Mouse (Mus musculus) midbrain, embryonic 13.5 days (tissue): ENCODE results near the gene Tm4sf19. TPM values are rescaled to one million over a fixed set of nuclear protein-coding genes. Genes with fewer than 3 reads are reported as not detected.
"Not testable (repeated sequence)": the region's sequence is repeated elsewhere in the genome, so short reads cannot be mapped to it uniquely, and the experiment has no call there.

Experiments
- ATAC-seq: fragments of 200-750 bp; cut with Nextera tagmentation; 2 replicates; pipeline ENCODE4 v1.8.0; 2017; ENCODE audit warnings: mild to moderate bottlenecking, moderate TSS enrichment, moderate library complexity
- H3K27ac ChIP-seq: fragments of 300-500 bp; sonication (generic); 2 replicates; pipeline ENCODE4 v1.5.1; 2015; ENCODE audit warnings: inconsistent platforms, mild to moderate bottlenecking, moderate library complexity
- H3K27me3 ChIP-seq: fragments of 300-500 bp; sonication (generic); 2 replicates; pipeline ENCODE4 v1.6.1; 2015; ENCODE audit warnings: mild to moderate bottlenecking, inconsistent platforms
- H3K36me3 ChIP-seq: fragments of 300-500 bp; sonication (generic); 2 replicates; pipeline ENCODE4 v1.6.1; 2015; ENCODE audit warnings: mild to moderate bottlenecking, inconsistent platforms
- H3K4me1 ChIP-seq: fragments of 300-500 bp; sonication (generic); replicated peaks from 2 replicates; pipeline ENCODE4 v1.6.1; 2015; ENCODE audit warnings: inconsistent platforms
- H3K4me2 ChIP-seq: fragments of 300-500 bp; sonication (generic); replicated peaks from 2 replicates; pipeline ENCODE4 v1.6.1; 2015; ENCODE audit warnings: moderate library complexity, mild to moderate bottlenecking, inconsistent platforms
- H3K4me3 ChIP-seq: fragments of 300-500 bp; sonication (generic); replicated peaks from 2 replicates; pipeline ENCODE4 v1.5.1; 2015; ENCODE audit warnings: mild to moderate bottlenecking, inconsistent platforms
- H3K9ac ChIP-seq: fragments of 300-500 bp; sonication (generic); replicated peaks from 2 replicates; pipeline ENCODE4 v1.6.1; 2015; ENCODE audit warnings: mild to moderate bottlenecking, inconsistent platforms
- H3K9me3 ChIP-seq: fragments of 300-500 bp; sonication (generic); 2 replicates; pipeline ENCODE4 v1.6.1; 2016; ENCODE audit warnings: mild to moderate bottlenecking, inconsistent platforms
- WGBS: fragments of 180-500 bp; shearing (Covaris S2); methylation state at CpG from one replicate; pipeline ENCODE4 v1.1.7; 2015; 5-methylcytosine and 5-hydroxymethylcytosine counted together
- polyA plus RNA-seq: library from polyadenylated mRNA; unstranded; fragments of >200 nt; fragmentation: Nextera tagmentation; extraction: Ambion mirVana; gene quantifications from 2 replicates; pipeline ENCODE4 v1.2.1, GENCODE M21; 2015

Gene Tm4sf19
- polyA plus RNA-seq, 1 experiment from 2014 or later, result not detected

DNA sequence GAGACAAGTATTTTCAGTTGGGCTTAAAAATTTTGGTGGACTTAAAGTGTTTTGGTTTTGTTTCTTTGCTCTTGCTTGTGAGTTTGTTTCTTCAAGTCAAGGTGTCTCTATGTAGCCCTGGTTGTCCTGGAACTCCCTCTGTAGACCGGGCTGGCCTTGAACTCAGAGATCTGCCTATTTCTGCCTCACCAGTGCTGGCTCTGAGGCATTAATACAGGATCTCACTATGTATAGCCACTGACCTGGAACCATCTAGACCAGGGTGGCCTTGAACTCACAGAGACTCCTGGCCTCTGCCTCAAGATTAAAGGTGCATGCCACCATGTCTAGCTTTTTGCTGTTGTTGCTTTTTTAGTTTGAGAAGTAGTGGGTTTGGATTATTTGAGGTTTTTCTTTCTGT, 31.6 kb downstream of the Tm4sf19 start:
- Histone ChIP-seq H3K27ac (no peak overlapping the region), H3K9ac (no peak overlapping the region), H3K36me3 (no peaks in the 10 kb centered on the region), H3K4me1 (peaks cover 22% of the 10 kb centered on the region), H3K27me3 (no peaks in the 10 kb centered on the region), H3K9me3 (no peaks in the 10 kb centered on the region), H3K4me3 (peak overlapping the region; percentile 86), H3K4me2 (peak overlapping the region; percentile 92)
- ATAC-seq, result no peak
- 70% methylated on average over 1 of the region's 1 CpGs for WGBS

DNA sequence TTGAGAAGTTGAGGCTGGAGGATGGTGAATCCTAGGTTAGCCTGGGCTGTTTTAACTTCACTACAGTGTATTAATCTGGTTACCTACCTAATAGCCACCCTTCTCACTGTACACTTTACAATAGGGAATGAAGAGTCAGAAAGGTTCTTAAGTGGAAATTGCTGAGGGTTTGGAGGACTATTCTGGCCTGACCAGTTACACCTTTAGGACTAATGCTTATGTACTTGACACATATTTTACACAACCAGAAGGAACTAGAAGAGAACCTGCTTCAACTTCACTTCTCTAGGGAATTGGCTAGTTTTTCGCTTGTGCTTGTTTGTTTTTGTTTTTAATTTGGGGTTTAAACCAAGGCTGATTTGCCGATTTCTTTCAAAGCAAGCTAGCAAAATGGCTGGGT, 32.8 kb downstream of the Tm4sf19 start:
- H3K9me3 ChIP-seq, result no peaks in the 10 kb centered on the region
- no peak overlapping the region for H3K27ac ChIP-seq
- WGBS, result 85% methylated on average over 2 of the region's 2 CpGs
- H3K9ac ChIP-seq, result no peak overlapping the region
- no peaks in the 10 kb centered on the region for H3K27me3 ChIP-seq
- peaks cover 22% of the 10 kb centered on the region for H3K4me1 ChIP-seq
- ATAC-seq, result no peak
- H3K36me3 ChIP-seq, result no peaks in the 10 kb centered on the region
- H3K4me2 ChIP-seq, result no peak overlapping the region
- H3K4me3 ChIP-seq, result no peak overlapping the region

DNA sequence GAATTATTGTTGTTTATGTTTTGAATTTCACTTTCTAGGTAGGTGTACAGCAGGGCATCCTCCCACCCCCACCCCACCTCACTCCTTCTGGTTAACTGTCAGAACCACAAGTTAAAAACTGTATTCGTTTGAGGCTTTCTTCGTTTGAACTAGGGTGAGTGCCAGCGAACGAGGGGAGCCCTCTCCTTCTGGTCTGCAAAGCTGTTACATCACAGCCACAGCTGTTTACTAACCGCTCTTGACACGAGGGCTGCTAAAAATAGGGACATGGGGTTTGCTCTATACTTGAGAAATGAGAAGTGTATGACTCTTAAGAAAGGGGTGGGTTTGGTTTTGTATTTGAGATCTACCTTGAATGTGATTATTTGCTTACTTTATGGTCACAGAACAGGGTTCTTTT, 33.8 kb downstream of the Tm4sf19 start:
- Histone ChIP-seq H3K4me3 (no peak overlapping the region), H3K9me3 (no peaks in the 10 kb centered on the region), H3K27ac (no peak overlapping the region), H3K36me3 (no peaks in the 10 kb centered on the region), H3K9ac (no peak overlapping the region), H3K27me3 (no peaks in the 10 kb centered on the region), H3K4me2 (no peak overlapping the region), H3K4me1 (peaks cover 22% of the 10 kb centered on the region)
- WGBS, result 72% methylated on average over 6 of the region's 6 CpGs
- no peak for ATAC-seq

DNA sequence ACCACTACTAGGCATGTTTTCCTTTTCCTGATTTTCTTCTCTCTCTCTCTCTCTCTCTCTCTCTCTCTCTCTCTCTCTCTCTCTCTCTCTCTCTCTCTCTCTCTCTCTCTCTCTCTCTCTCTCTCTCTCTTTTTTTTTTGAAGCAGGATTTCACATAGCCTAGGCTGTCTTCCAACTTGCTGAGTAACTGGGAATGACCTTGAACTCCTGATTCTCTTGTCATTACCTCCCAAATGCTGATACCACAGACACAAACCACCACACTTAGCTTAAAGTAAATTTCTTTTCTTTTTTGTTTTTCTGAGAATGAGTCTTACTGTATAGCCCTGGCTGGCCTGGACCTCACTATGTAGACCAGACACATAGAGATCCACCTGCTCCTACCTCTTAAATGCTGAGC, 34.4 kb downstream of the Tm4sf19 start:
- H3K9me3 ChIP-seq, result no peaks in the 10 kb centered on the region
- H3K4me3 ChIP-seq, result no peak overlapping the region
- no peak for ATAC-seq
- no peaks in the 10 kb centered on the region for H3K27me3 ChIP-seq
- no peak overlapping the region for H3K4me2 ChIP-seq
- H3K9ac ChIP-seq, result no peak overlapping the region
- H3K36me3 ChIP-seq, result no peaks in the 10 kb centered on the region
- peaks cover 18% of the 10 kb centered on the region for H3K4me1 ChIP-seq
- no peak overlapping the region for H3K27ac ChIP-seq

DNA sequence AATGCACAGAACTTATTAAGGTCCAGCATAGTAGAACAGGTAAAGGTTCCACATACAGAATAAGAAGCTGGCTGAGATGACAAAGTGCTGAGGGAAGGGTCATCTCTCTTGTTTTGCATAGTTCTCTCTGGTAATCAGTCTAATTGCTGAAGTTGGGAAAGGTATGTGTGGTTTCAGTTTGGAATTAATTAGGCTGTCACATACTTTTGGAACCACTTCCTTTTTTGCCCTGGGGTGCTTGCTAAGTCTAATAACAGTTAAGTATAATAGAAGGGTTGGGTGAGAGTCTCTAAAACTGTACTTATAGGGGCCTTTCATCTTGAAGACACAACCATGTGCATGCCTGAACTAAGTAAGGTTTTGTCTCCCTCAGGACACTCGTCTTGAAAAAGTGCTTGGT, 36.4 kb downstream of the Tm4sf19 start:
- Histone ChIP-seq H3K9me3 (no peaks in the 10 kb centered on the region), H3K27me3 (no peaks in the 10 kb centered on the region), H3K27ac (no peak overlapping the region), H3K9ac (no peak overlapping the region), H3K4me1 (peaks cover 10% of the 10 kb centered on the region), H3K36me3 (no peaks in the 10 kb centered on the region; the same call in 1 of the 2 replicates), H3K4me3 (no peak overlapping the region), H3K4me2 (no peak overlapping the region)
- no peak for ATAC-seq
- WGBS, result 89% methylated on average over 1 of the region's 1 CpGs

DNA sequence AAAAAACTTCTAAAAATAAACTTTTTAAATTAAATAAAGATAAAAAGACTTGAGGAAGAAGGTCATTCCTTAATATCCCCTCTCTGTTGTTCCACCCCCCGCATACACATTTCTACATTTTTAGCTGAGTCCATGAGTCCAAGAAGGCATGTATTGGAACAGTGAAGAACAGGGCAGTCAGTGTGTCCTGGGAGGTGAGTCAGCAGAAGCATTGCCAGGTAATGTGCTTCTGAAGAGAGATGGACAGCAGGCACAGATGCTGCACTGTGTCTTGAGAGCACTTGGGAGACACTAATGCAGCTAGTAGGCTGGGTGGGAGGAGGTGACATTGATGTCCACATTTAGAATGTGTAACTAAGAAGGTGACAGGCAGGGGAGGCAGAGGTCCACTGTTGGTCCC, 37.0 kb downstream of the Tm4sf19 start:
- 100% methylated on average over 1 of the region's 1 CpGs for WGBS
- H3K9me3 ChIP-seq, result no peaks in the 10 kb centered on the region
- no peaks in the 10 kb centered on the region for H3K27me3 ChIP-seq
- ATAC-seq, result no peak
- H3K9ac ChIP-seq, result no peak overlapping the region
- H3K4me3 ChIP-seq, result no peak overlapping the region
- peaks cover 4% of the 10 kb centered on the region; the same call in 1 of the 2 replicates for H3K4me1 ChIP-seq
- H3K36me3 ChIP-seq, result no peaks in the 10 kb centered on the region; the same call in 1 of the 2 replicates
- no peak overlapping the region for H3K4me2 ChIP-seq
- H3K27ac ChIP-seq, result no peak overlapping the region

DNA sequence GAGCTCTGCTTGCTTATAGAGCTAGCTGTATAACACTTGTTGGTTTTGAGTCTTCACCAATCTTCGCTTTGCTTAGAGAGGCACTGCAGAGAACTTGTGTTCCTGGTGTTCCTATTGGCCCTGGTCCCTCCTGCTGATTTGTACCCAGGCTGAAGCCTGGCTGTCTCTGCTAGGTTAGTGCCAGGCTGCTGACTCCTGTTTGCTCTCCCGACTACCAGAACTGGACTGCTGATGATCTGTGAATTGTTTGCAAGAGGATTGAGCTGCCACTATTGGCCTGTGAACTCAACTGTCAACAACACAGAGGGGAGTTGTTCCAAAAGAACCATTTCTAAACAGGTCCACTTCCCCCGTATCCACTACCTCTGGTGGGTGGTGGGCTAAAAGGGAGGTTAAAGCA, 41.1 kb downstream of the Tm4sf19 start:
- 92% methylated on average over 3 of the region's 3 CpGs for WGBS
- Histone ChIP-seq H3K36me3 (no peaks in the 10 kb centered on the region; the same call in 1 of the 2 replicates), H3K4me1 (no peaks in the 10 kb centered on the region), H3K4me2 (no peak overlapping the region), H3K27me3 (no peaks in the 10 kb centered on the region), H3K9me3 (no peaks in the 10 kb centered on the region), H3K9ac (no peak overlapping the region), H3K4me3 (no peak overlapping the region), H3K27ac (no peak overlapping the region)
- ATAC-seq, result no peak

DNA sequence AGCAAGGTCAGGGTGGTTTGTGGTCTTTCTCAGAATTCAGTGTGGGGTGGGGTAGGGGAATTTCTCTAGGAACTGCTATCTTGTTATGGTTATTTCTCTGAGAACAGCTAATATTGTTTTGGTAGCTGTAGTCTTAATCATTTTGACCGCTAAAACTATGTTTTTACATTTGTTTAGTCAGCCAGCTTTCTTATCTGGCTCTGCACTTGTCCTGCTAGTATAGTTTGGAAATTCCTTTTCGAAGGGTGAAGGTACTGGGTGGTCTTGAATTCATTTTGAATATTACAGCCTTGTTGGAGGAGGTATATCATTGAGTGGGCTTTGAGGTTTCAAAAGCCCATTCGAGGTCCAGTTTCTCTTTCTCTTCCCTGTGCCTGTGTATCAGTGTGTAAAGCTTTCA, 44.3 kb downstream of the Tm4sf19 start:
- H3K9ac ChIP-seq, H3K27me3 ChIP-seq, H3K36me3 ChIP-seq, H3K9me3 ChIP-seq, H3K27ac ChIP-seq, H3K4me3 ChIP-seq, H3K4me2 ChIP-seq, ATAC-seq, H3K4me1 ChIP-seq: not testable (repeated sequence)
- 94% methylated on average over 3 of the region's 3 CpGs for WGBS

DNA sequence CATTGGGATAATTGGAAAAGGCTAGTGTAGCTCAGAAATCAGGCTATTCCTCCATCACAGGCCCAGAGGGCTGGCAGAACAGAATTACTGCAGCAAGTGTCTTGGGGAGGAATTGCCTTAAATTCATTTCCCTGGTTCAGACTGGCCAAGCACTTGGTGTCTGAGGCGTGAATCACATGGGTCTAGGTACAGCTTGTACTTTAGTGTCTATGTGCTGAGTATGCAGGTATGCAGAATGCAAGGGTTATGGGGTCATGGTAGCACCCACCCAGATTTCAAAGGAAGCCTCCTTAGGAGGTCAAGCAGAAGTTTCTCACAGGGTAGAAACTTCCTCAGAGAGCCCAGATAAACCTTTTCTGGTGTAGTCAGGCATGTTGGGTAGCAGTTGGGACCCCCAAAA, 45.3 kb downstream of the Tm4sf19 start:
- WGBS, result 97% methylated on average over 1 of the region's 1 CpGs
- no peak for ATAC-seq
- Histone ChIP-seq H3K9me3 (no peaks in the 10 kb centered on the region), H3K27ac (no peak overlapping the region), H3K4me3 (no peak overlapping the region), H3K4me2 (no peak overlapping the region), H3K9ac (no peak overlapping the region), H3K4me1 (no peaks in the 10 kb centered on the region), H3K36me3 (no peaks in the 10 kb centered on the region; the same call in 1 of the 2 replicates), H3K27me3 (no peaks in the 10 kb centered on the region)

DNA sequence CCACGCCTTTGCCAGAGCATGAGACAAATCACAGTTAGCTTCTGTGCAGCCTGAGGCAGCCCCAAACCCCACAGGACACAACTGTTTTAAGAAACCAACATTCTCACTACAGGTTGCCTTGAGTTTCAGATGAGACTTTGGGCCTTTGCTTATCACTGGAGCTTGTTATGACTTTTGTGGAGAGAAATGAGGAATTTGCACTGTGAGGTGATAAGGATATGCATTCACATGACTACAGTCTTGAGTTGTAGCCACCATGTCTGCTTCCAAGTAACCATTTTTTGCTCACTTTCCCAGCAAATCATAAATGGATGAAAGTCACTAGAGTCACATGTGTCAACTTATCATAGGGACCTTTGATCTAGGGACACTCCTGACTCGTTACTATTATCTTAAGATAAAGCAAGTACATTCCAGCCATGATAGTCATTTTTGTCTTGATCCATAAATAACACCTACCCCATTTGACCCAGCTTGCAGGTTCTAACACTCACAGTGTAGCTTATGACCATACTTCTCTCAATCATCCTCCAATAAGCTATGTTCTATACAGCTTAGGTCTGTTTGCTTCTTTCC, 46.3 kb downstream of the Tm4sf19 start:
- H3K9me3 ChIP-seq, result no peaks in the 10 kb centered on the region
- no peak overlapping the region for H3K9ac ChIP-seq
- 84% methylated on average over 2 of the region's 2 CpGs for WGBS
- H3K4me2 ChIP-seq, result no peak overlapping the region
- peaks cover 2% of the 10 kb centered on the region; the same call in 1 of the 2 replicates for H3K36me3 ChIP-seq
- H3K4me3 ChIP-seq, result no peak overlapping the region
- no peaks in the 10 kb centered on the region for H3K27me3 ChIP-seq
- H3K27ac ChIP-seq, result no peak overlapping the region
- no peak for ATAC-seq
- H3K4me1 ChIP-seq, result no peaks in the 10 kb centered on the region

DNA sequence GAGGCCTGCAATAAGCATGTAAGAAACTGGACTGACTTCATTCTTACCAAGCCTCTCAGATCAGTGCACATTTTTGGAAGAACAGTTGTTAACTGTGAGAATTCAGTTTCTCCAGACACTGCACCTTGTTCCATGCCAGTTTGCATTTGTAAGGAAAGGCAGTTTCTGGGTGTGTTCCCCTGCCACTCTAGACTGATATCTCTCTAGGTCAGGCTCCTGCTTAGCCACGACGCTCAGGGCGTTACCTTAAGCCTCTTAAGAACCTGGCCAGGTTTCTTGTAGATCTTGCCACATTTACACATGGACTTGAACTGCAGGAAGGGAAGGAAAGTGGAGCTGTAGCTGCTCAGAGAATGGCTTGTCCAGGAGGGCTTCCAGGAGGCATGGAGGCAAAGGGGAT, 49.4 kb downstream of the Tm4sf19 start:
- no peak overlapping the region for H3K27ac ChIP-seq
- no peaks in the 10 kb centered on the region for H3K27me3 ChIP-seq
- WGBS, result 84% methylated on average over 3 of the region's 3 CpGs
- no peaks in the 10 kb centered on the region for H3K4me1 ChIP-seq
- H3K4me3 ChIP-seq, result no peak overlapping the region
- H3K4me2 ChIP-seq, result no peak overlapping the region
- ATAC-seq, result no peak
- H3K9me3 ChIP-seq, result no peaks in the 10 kb centered on the region
- peaks cover 20% of the 10 kb centered on the region for H3K36me3 ChIP-seq
- H3K9ac ChIP-seq, result no peak overlapping the region

DNA sequence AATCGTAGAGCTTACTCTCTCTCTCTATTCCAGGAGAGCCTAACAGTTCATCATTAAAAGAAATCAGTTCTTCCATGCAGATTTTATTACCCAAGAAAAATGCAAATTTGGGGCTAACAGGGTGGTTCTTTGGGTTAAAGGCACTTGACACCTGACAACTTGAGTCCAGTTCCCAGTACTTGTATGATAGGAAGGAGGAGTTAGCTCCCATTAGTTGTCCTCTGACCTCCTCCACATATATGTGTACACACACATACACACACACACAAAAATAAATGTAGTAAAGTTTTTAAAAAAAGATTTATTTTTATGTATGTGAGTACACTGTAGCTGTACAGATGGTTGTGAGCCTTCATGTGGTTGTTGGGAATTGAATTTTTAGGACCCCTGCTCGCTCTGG, 49.8 kb downstream of the Tm4sf19 start:
- Histone ChIP-seq H3K27me3 (no peaks in the 10 kb centered on the region), H3K4me3 (no peak overlapping the region), H3K36me3 (peaks cover 24% of the 10 kb centered on the region), H3K4me2 (no peak overlapping the region), H3K9me3 (no peaks in the 10 kb centered on the region), H3K4me1 (no peaks in the 10 kb centered on the region), H3K9ac (no peak overlapping the region), H3K27ac (no peak overlapping the region)
- WGBS, result 95% methylated on average over 2 of the region's 2 CpGs
- no peak for ATAC-seq

DNA sequence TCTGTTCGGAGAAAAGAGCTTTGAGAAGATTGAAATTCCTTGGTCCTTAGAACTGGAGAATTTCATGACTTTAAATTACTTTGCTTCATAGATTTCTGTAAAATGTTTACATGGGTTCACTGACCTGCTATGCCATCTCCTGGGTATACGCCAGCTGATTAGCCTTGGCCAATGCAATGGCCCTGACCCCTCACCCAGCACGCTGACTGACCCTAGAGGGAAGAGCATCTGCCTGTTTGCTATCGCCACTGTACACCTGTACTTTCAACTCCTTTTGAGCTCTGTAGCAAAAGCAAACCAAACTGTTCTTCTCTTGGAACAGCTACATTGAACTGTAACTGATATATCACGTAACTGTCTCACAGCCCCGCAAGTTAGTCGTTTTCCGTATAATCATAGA, 52.8 kb downstream of the Tm4sf19 start:
- no peak overlapping the region for H3K27ac ChIP-seq
- H3K4me3 ChIP-seq, result no peak overlapping the region
- H3K9me3 ChIP-seq, result no peaks in the 10 kb centered on the region
- 93% methylated on average over 8 of the region's 8 CpGs for WGBS
- no peaks in the 10 kb centered on the region for H3K4me1 ChIP-seq
- peaks cover 46% of the 10 kb centered on the region for H3K36me3 ChIP-seq
- no peaks in the 10 kb centered on the region for H3K27me3 ChIP-seq
- no peak overlapping the region for H3K9ac ChIP-seq
- no peak for ATAC-seq
- no peak overlapping the region for H3K4me2 ChIP-seq
